Mouse (Mus musculus): ENCODE data around the gene St6galnac3. TPM values are rescaled to one million over a fixed set of nuclear protein-coding genes. Genes with fewer than 3 reads are reported as not detected.

Gene St6galnac3
- polyA plus RNA-seq, 1 experiment: 3.2 TPM

GRCm38 (mm10) chr3:153511151-153511580, 213.8 kb downstream of the St6galnac3 start:
- WGBS: 51% methylated on average over 7 of the region's 7 CpGs
- Histone ChIP-seq H3K4me1 (ENCODE audit: control insufficient read depth, insufficient read depth, low read length) (no peaks in the 10 kb centered on the region), H3K36me3 (ENCODE audit: control insufficient read depth, insufficient read depth, low read length) (no peaks in the 10 kb centered on the region), H3K4me3 (ENCODE audit: insufficient read depth, low read depth, low read length) (no peak overlapping the region), H3K27me3 (replicated peaks; ENCODE audit: control insufficient read depth, insufficient read depth, low read length) (no peaks in the 10 kb centered on the region), H3K27ac (ENCODE audit: insufficient read depth, low read depth, low read length) (no peak overlapping the region)
- no peak for DNase-seq
- TF ChIP-seq CTCF (conservative IDR thresholded peaks at IDR 0.05; ENCODE audit: insufficient read depth, insufficient read length, low read depth, low read length) (no peak), POLR2A (IDR thresholded peaks at IDR 0.05; ENCODE audit: low read depth, low read length) (no peak)

DNA sequence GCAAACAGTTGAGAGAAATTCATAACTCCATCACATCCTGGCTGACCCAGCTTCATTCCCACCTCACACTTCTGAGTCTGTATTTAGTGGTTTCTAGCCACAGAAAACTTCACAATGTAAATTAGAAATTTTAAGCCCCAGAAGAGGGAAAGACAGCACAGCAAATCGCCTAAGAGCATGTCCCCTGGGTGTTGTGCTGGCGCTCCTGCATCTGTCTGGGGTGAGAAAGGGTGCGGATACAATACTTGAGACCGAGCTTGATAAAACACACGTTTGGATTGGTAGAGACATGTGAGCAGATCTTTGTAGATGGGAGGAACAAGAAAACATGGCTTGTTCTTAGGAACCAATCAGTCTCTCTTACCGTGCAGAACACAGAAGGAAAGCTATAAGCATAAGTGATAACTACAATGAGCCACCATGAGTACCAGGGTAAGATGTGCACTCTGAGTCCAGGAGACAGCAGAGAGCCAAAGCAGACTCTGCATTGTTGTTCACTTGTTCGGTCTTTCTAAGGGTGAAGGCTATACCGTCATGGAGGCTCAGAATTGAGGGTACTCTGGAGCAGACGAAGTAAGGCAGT, 214.8 kb downstream of the St6galnac3 start:
- no peak for DNase-seq
- Histone ChIP-seq H3K27me3 (replicated peaks; ENCODE audit: control insufficient read depth, insufficient read depth, low read length) (no peaks in the 10 kb centered on the region), H3K27ac (ENCODE audit: insufficient read depth, low read depth, low read length) (no peak overlapping the region), H3K4me3 (ENCODE audit: insufficient read depth, low read depth, low read length) (no peak overlapping the region), H3K4me1 (ENCODE audit: control insufficient read depth, insufficient read depth, low read length) (no peaks in the 10 kb centered on the region), H3K36me3 (ENCODE audit: control insufficient read depth, insufficient read depth, low read length) (no peaks in the 10 kb centered on the region)
- WGBS: 92% methylated on average over 9 of the region's 9 CpGs
- TF ChIP-seq POLR2A (IDR thresholded peaks at IDR 0.05; ENCODE audit: low read depth, low read length) (no peak), CTCF (conservative IDR thresholded peaks at IDR 0.05; ENCODE audit: insufficient read depth, insufficient read length, low read depth, low read length) (no peak)

DNA sequence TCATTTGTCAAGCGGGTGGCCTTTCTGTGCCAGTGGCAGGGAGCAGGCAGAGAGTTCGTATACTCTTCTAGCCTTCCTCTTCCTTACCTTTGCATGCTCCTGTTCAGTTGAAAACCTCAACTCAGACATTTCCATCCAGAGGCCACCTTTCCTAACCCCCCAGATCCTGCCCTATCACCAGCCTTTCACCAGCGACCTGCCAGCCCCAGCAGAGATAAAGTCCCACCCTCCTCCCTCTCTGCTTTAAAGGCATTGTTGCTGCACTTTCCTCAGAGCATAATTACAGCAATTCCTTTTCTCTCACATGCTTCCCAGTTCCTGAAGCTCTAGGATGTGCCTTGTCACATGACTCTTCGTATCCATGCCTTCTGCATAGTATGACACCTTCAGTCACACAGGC, 215.3 kb downstream of the St6galnac3 start:
- TF ChIP-seq POLR2A (IDR thresholded peaks at IDR 0.05; ENCODE audit: low read depth, low read length) (no peak), CTCF (conservative IDR thresholded peaks at IDR 0.05; ENCODE audit: insufficient read depth, insufficient read length, low read depth, low read length) (no peak)
- Histone ChIP-seq H3K27ac (ENCODE audit: insufficient read depth, low read depth, low read length) (no peak overlapping the region), H3K4me3 (ENCODE audit: insufficient read depth, low read depth, low read length) (no peak overlapping the region), H3K36me3 (ENCODE audit: control insufficient read depth, insufficient read depth, low read length) (no peaks in the 10 kb centered on the region), H3K4me1 (ENCODE audit: control insufficient read depth, insufficient read depth, low read length) (no peaks in the 10 kb centered on the region), H3K27me3 (replicated peaks; ENCODE audit: control insufficient read depth, insufficient read depth, low read length) (no peaks in the 10 kb centered on the region)
- DNase-seq: no peak
- 84% methylated on average over 4 of the region's 4 CpGs for WGBS

- WGBS: 87% methylated on average over 3 of the region's 3 CpGs
- DNase-seq: no peak
- TF ChIP-seq POLR2A (IDR thresholded peaks at IDR 0.05; ENCODE audit: low read depth, low read length): no peak
- no peak for TF ChIP-seq CTCF (conservative IDR thresholded peaks at IDR 0.05; ENCODE audit: insufficient read depth, insufficient read length, low read depth, low read length)
- H3K36me3 ChIP-seq (ENCODE audit: control insufficient read depth, insufficient read depth, low read length): no peaks in the 10 kb centered on the region
- H3K4me3 ChIP-seq (ENCODE audit: insufficient read depth, low read depth, low read length): no peak overlapping the region
- no peak overlapping the region for H3K27ac ChIP-seq (ENCODE audit: insufficient read depth, low read depth, low read length)
- no peaks in the 10 kb centered on the region for H3K4me1 ChIP-seq (ENCODE audit: control insufficient read depth, insufficient read depth, low read length)
- no peaks in the 10 kb centered on the region for H3K27me3 ChIP-seq (replicated peaks; ENCODE audit: control insufficient read depth, insufficient read depth, low read length)
Observed at GRCm38 (mm10) chr3:153509029-153509428, 215.9 kb downstream of the St6galnac3 start.

GRCm38 (mm10) chr3:153508592-153508991, 216.4 kb downstream of the St6galnac3 start:
- no peak for DNase-seq
- H3K27ac ChIP-seq (ENCODE audit: insufficient read depth, low read depth, low read length): no peak overlapping the region
- 87% methylated on average over 2 of the region's 2 CpGs for WGBS
- no peak for TF ChIP-seq POLR2A (IDR thresholded peaks at IDR 0.05; ENCODE audit: low read depth, low read length)
- TF ChIP-seq CTCF (conservative IDR thresholded peaks at IDR 0.05; ENCODE audit: insufficient read depth, insufficient read length, low read depth, low read length): no peak
- H3K27me3 ChIP-seq (replicated peaks; ENCODE audit: control insufficient read depth, insufficient read depth, low read length): no peaks in the 10 kb centered on the region
- H3K4me1 ChIP-seq (ENCODE audit: control insufficient read depth, insufficient read depth, low read length): no peaks in the 10 kb centered on the region
- H3K36me3 ChIP-seq (ENCODE audit: control insufficient read depth, insufficient read depth, low read length): no peaks in the 10 kb centered on the region
- no peak overlapping the region for H3K4me3 ChIP-seq (ENCODE audit: insufficient read depth, low read depth, low read length)

GRCm38 (mm10) chr3:153507599-153507998, 217.4 kb downstream of the St6galnac3 start:
- Histone ChIP-seq H3K27me3 (replicated peaks; ENCODE audit: control insufficient read depth, insufficient read depth, low read length) (no peaks in the 10 kb centered on the region), H3K36me3 (ENCODE audit: control insufficient read depth, insufficient read depth, low read length) (no peaks in the 10 kb centered on the region), H3K4me1 (ENCODE audit: control insufficient read depth, insufficient read depth, low read length) (no peaks in the 10 kb centered on the region), H3K4me3 (ENCODE audit: insufficient read depth, low read depth, low read length) (no peak overlapping the region), H3K27ac (ENCODE audit: insufficient read depth, low read depth, low read length) (no peak overlapping the region)
- no peak for DNase-seq
- WGBS: 96% methylated on average over 2 of the region's 2 CpGs
- TF ChIP-seq POLR2A (IDR thresholded peaks at IDR 0.05; ENCODE audit: low read depth, low read length): no peak
- no peak for TF ChIP-seq CTCF (conservative IDR thresholded peaks at IDR 0.05; ENCODE audit: insufficient read depth, insufficient read length, low read depth, low read length)

GRCm38 (mm10) chr3:153502488-153502887, 222.5 kb downstream of the St6galnac3 start:
- Histone ChIP-seq H3K27me3 (replicated peaks; ENCODE audit: control insufficient read depth, insufficient read depth, low read length) (no peaks in the 10 kb centered on the region), H3K36me3 (ENCODE audit: control insufficient read depth, insufficient read depth, low read length) (no peaks in the 10 kb centered on the region), H3K27ac (ENCODE audit: insufficient read depth, low read depth, low read length) (no peak overlapping the region), H3K4me3 (ENCODE audit: insufficient read depth, low read depth, low read length) (no peak overlapping the region), H3K4me1 (ENCODE audit: control insufficient read depth, insufficient read depth, low read length) (no peaks in the 10 kb centered on the region)
- no peak for DNase-seq
- WGBS: 85% methylated on average over 4 of the region's 4 CpGs
- TF ChIP-seq CTCF (conservative IDR thresholded peaks at IDR 0.05; ENCODE audit: insufficient read depth, insufficient read length, low read depth, low read length) (no peak), POLR2A (IDR thresholded peaks at IDR 0.05; ENCODE audit: low read depth, low read length) (no peak)
